Mouse (Mus musculus) lung, embryonic 14.5 days (tissue): ENCODE measurements around the gene Metap2. TPM values are rescaled to one million over a fixed set of nuclear protein-coding genes. Genes with fewer than 3 reads are reported as not detected.

Experiments
- ATAC-seq: fragments of 200-750 bp; cut with Nextera tagmentation; 2 replicates; pipeline ENCODE4 v1.8.0; 2017; ENCODE audit warnings: mild to moderate bottlenecking, moderate TSS enrichment, moderate library complexity; ENCODE audit not compliant: insufficient read depth
- DNase-seq: peaks from one replicate; pipeline ENCODE4 v3.0.0-alpha.2; 2015
- H3K27ac ChIP-seq: fragments of 300-500 bp; sonication (generic); 2 replicates; pipeline ENCODE4 v1.5.1; 2014; ENCODE audit warnings: low read depth, mild to moderate bottlenecking, moderate library complexity
- H3K27me3 ChIP-seq: fragments of 300-500 bp; sonication (generic); 2 replicates; pipeline ENCODE4 v1.6.1; 2014; ENCODE audit warnings: low read length, control low read depth; ENCODE audit not compliant: insufficient read depth
- H3K36me3 ChIP-seq: fragments of 300-500 bp; sonication (generic); 2 replicates; pipeline ENCODE4 v1.6.1; 2014; ENCODE audit warnings: control low read depth; ENCODE audit not compliant: insufficient read depth
- H3K4me1 ChIP-seq: fragments of 300-500 bp; sonication (generic); 2 replicates; pipeline ENCODE4 v1.6.1; 2014; ENCODE audit warnings: antibody characterized with exemption, control low read depth; ENCODE audit not compliant: insufficient read depth
- H3K4me2 ChIP-seq: fragments of 300-500 bp; sonication (generic); 2 replicates; pipeline ENCODE4 v1.6.1; 2014; ENCODE audit warnings: mild to moderate bottlenecking
- H3K4me3 ChIP-seq: fragments of 300-500 bp; sonication (generic); 2 replicates; pipeline ENCODE4 v1.5.1; 2014; ENCODE audit warnings: low read depth, low read length
- H3K9ac ChIP-seq: fragments of 300-500 bp; sonication (generic); 2 replicates; pipeline ENCODE4 v1.6.1; 2014
- H3K9me3 ChIP-seq: fragments of 300-500 bp; sonication (generic); 2 replicates; pipeline ENCODE4 v1.6.1; 2016; ENCODE audit warnings: low read depth, low read length, control low read depth
- CTCF ChIP-seq: IDR thresholded peaks from 2 replicates; pipeline ENCODE4 v1.5.1; 2016; ENCODE audit warnings: antibody characterized with exemption, low read depth
- WGBS: fragments of 180-500 bp; shearing (Covaris S2); extraction: QIAGEN DNeasy Blood & Tissue Kit; methylation state at CpG from one replicate; pipeline ENCODE4 v1.1.7; 2014; 5-methylcytosine and 5-hydroxymethylcytosine counted together
- polyA plus RNA-seq: library from polyadenylated mRNA; unstranded; fragments of >200 nt; fragmentation: Nextera tagmentation; extraction: Ambion mirVana; gene quantifications from 2 replicates; pipeline ENCODE4 v1.2.1, GENCODE M21; 2014

Gene Metap2
- polyA plus RNA-seq, 1 experiment from 2014 or later = 213 TPM

- H3K4me1 ChIP-seq = no peaks in the 10 kb centered on the region
- H3K4me3 ChIP-seq = no peak overlapping the region
- peak overlapping the region; percentile 34; the same call in 1 of the 2 replicates for H3K4me2 ChIP-seq
- no peaks in the 10 kb centered on the region for H3K27me3 ChIP-seq
- H3K9me3 ChIP-seq = no peaks in the 10 kb centered on the region
- H3K36me3 ChIP-seq = no peaks in the 10 kb centered on the region
- 40% methylated on average over 13 of the region's 13 CpGs for WGBS
- peak; percentile 74 for DNase-seq
- peak overlapping the region; percentile 54; the same call in 1 of the 2 replicates for H3K27ac ChIP-seq
- ATAC-seq = no peak
- H3K9ac ChIP-seq = peak overlapping the region; percentile 20; the same call in 1 of the 2 replicates
- TF ChIP-seq CTCF = no peak
Measured at GRCm38 (mm10) chr10:93919227-93919626, 22.3 kb upstream of the Metap2 start.

GRCm38 (mm10) chr10:93918701-93919100 is 21.8 kb upstream of the Metap2 start:
- no peak overlapping the region for H3K4me3 ChIP-seq
- DNase-seq = peak; percentile 57
- TF ChIP-seq CTCF = no peak
- ATAC-seq = no peak
- H3K9me3 ChIP-seq = no peaks in the 10 kb centered on the region
- no peaks in the 10 kb centered on the region for H3K27me3 ChIP-seq
- no peaks in the 10 kb centered on the region for H3K4me1 ChIP-seq
- H3K9ac ChIP-seq = no peak overlapping the region
- peak overlapping the region; percentile 9; the same call in 1 of the 2 replicates for H3K27ac ChIP-seq
- no peaks in the 10 kb centered on the region for H3K36me3 ChIP-seq
- WGBS = 32% methylated on average over 6 of the region's 6 CpGs
- peak overlapping the region; percentile 34; the same call in 1 of the 2 replicates for H3K4me2 ChIP-seq

- WGBS = 76% methylated on average over 2 of the region's 2 CpGs
- Histone ChIP-seq H3K27me3 (no peaks in the 10 kb centered on the region), H3K4me1 (no peaks in the 10 kb centered on the region), H3K9me3 (no peaks in the 10 kb centered on the region), H3K4me2 (no peak overlapping the region), H3K27ac (no peak overlapping the region), H3K9ac (no peak overlapping the region), H3K4me3 (no peak overlapping the region), H3K36me3 (no peaks in the 10 kb centered on the region)
- no peak for DNase-seq
- no peak; the same call in 1 of the 2 replicates for ATAC-seq
- no peak for TF ChIP-seq CTCF
Measured at GRCm38 (mm10) chr10:93918087-93918486, 21.2 kb upstream of the Metap2 start.

GRCm38 (mm10) chr10:93916778-93917177 is 19.9 kb upstream of the Metap2 start:
- no peak for DNase-seq
- Histone ChIP-seq H3K27ac (no peak overlapping the region), H3K27me3 (no peaks in the 10 kb centered on the region), H3K4me3 (no peak overlapping the region), H3K4me2 (no peak overlapping the region), H3K36me3 (no peaks in the 10 kb centered on the region), H3K9me3 (no peaks in the 10 kb centered on the region), H3K9ac (no peak overlapping the region), H3K4me1 (no peaks in the 10 kb centered on the region)
- peak; percentile 27 for TF ChIP-seq CTCF
- ATAC-seq = no peak
- WGBS = 65% methylated on average over 2 of the region's 2 CpGs

- Histone ChIP-seq H3K4me1 (no peaks in the 10 kb centered on the region), H3K4me3 (no peak overlapping the region), H3K27me3 (no peaks in the 10 kb centered on the region), H3K9me3 (no peaks in the 10 kb centered on the region), H3K27ac (no peak overlapping the region), H3K9ac (no peak overlapping the region), H3K36me3 (no peaks in the 10 kb centered on the region), H3K4me2 (no peak overlapping the region)
- 50% methylated on average over 11 of the region's 11 CpGs for WGBS
- ATAC-seq (no peak), DNase-seq (no peak)
- no peak for TF ChIP-seq CTCF
Measured at GRCm38 (mm10) chr10:93915531-93916275, 18.8 kb upstream of the Metap2 start.

- no peak overlapping the region for H3K4me3 ChIP-seq
- WGBS = 78% methylated on average over 5 of the region's 5 CpGs
- H3K4me1 ChIP-seq = no peaks in the 10 kb centered on the region
- H3K36me3 ChIP-seq = no peaks in the 10 kb centered on the region
- no peak for ATAC-seq
- no peaks in the 10 kb centered on the region for H3K9me3 ChIP-seq
- H3K4me2 ChIP-seq = no peak overlapping the region
- TF ChIP-seq CTCF = no peak
- H3K27ac ChIP-seq = no peak overlapping the region
- DNase-seq = no peak
- no peaks in the 10 kb centered on the region for H3K27me3 ChIP-seq
- no peak overlapping the region for H3K9ac ChIP-seq
Measured at GRCm38 (mm10) chr10:93913525-93913924, 16.6 kb upstream of the Metap2 start.

- Histone ChIP-seq H3K36me3 (no peaks in the 10 kb centered on the region), H3K4me3 (no peak overlapping the region), H3K4me2 (no peak overlapping the region), H3K4me1 (no peaks in the 10 kb centered on the region), H3K27me3 (no peaks in the 10 kb centered on the region), H3K27ac (no peak overlapping the region), H3K9me3 (no peaks in the 10 kb centered on the region), H3K9ac (no peak overlapping the region)
- 58% methylated on average over 1 of the region's 1 CpGs for WGBS
- TF ChIP-seq CTCF = no peak
- DNase-seq = peak; percentile 49
- no peak for ATAC-seq
Measured at GRCm38 (mm10) chr10:93912917-93913316, 16.0 kb upstream of the Metap2 start.
